Mouse (Mus musculus): ENCODE measurements at regions not wholly inside any gene's neighbourhood (a gene's known extent, or its start where the extent isn't known, plus 50 kb on each side); places are given as distances from the start of the nearest gene placed in this dataset.

GRCm38 (mm10) chr10:120597320-120597887, 121.1 kb upstream of the Hmga2 start:
- TF ChIP-seq CTCF (IDR thresholded peaks at IDR 0.05; ENCODE audit: insufficient read depth, low read length) (no peak), POLR2A (IDR thresholded peaks at IDR 0.05; ENCODE audit: borderline replicate concordance, extremely low read depth, low read depth, low read length) (no peak)

All from lung, adult 2 months (tissue).